Mouse (Mus musculus): ENCODE data around the gene Cox17. TPM values are rescaled to one million over a fixed set of nuclear protein-coding genes. Genes with fewer than 3 reads are reported as not detected.

The Cox17 gene
- polyA plus RNA-seq, 1 experiment, result 53.2 TPM

DNA sequence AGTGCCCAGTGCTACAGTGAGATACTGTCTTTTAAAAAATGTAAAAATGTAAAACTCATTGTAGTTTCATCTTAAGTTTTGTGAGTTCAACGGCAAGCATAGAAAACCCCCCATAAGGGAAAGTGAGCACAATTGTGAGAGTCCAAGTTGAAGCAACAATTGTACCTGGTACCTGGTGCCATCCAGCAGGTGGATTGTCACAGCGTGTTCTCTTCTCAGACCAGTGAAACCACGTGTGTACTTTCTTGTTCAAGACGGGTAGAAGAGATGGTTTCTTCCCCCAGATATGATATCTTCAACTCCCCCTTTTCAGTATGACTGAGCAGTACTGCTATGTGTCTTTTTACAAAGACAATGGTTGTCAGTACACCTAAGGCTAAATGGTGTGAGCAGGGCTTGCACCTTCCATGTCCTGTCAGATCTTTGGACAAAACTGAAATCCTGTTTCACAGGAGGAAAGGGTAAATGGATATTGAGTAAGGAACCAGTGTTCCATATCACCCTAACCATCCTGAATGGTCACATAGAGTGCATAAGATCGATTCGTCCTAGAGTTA, 11.5 kb downstream of the Cox17 start:
- Histone ChIP-seq H3K36me3 (ENCODE audit: control insufficient read depth, insufficient read depth, low read length) (no peaks in the 10 kb centered on the region), H3K4me3 (ENCODE audit: control insufficient read depth, low read depth, low read length) (no peak overlapping the region), H3K27ac (ENCODE audit: control insufficient read depth, insufficient read depth, low read depth, low read length) (no peak overlapping the region), H3K4me1 (ENCODE audit: control insufficient read depth, insufficient read depth, low read length) (peaks cover 10% of the 10 kb centered on the region), H3K27me3 (ENCODE audit: control insufficient read depth, insufficient read depth, low read length) (no peaks in the 10 kb centered on the region)
- TF ChIP-seq CTCF (IDR thresholded peaks at IDR 0.05; ENCODE audit: control insufficient read depth, insufficient read depth, insufficient replicate concordance, low read depth, low read length) (no peak), POLR2A (IDR thresholded peaks at IDR 0.05; ENCODE audit: control insufficient read depth, low read depth, low read length) (no peak)

GRCm38 (mm10) chr16:38359241-38359640, 12.4 kb downstream of the Cox17 start:
- Histone ChIP-seq H3K27me3 (ENCODE audit: control insufficient read depth, insufficient read depth, low read length) (no peaks in the 10 kb centered on the region), H3K4me3 (ENCODE audit: control insufficient read depth, low read depth, low read length) (no peak overlapping the region), H3K27ac (ENCODE audit: control insufficient read depth, insufficient read depth, low read depth, low read length) (no peak overlapping the region), H3K4me1 (ENCODE audit: control insufficient read depth, insufficient read depth, low read length) (peaks cover 10% of the 10 kb centered on the region), H3K36me3 (ENCODE audit: control insufficient read depth, insufficient read depth, low read length) (no peaks in the 10 kb centered on the region)
- TF ChIP-seq POLR2A (IDR thresholded peaks at IDR 0.05; ENCODE audit: control insufficient read depth, low read depth, low read length), result no peak
- TF ChIP-seq CTCF (IDR thresholded peaks at IDR 0.05; ENCODE audit: control insufficient read depth, insufficient read depth, insufficient replicate concordance, low read depth, low read length), result no peak

GRCm38 (mm10) chr16:38359857-38360256, 13.1 kb downstream of the Cox17 start:
- TF ChIP-seq CTCF (IDR thresholded peaks at IDR 0.05; ENCODE audit: control insufficient read depth, insufficient read depth, insufficient replicate concordance, low read depth, low read length) (no peak), POLR2A (IDR thresholded peaks at IDR 0.05; ENCODE audit: control insufficient read depth, low read depth, low read length) (no peak)
- no peak overlapping the region for H3K4me3 ChIP-seq (ENCODE audit: control insufficient read depth, low read depth, low read length)

GRCm38 (mm10) chr16:38360317-38360716, 13.5 kb downstream of the Cox17 start:
- peaks cover 10% of the 10 kb centered on the region for H3K4me1 ChIP-seq (ENCODE audit: control insufficient read depth, insufficient read depth, low read length)
- TF ChIP-seq POLR2A (IDR thresholded peaks at IDR 0.05; ENCODE audit: control insufficient read depth, low read depth, low read length) (no peak), CTCF (IDR thresholded peaks at IDR 0.05; ENCODE audit: control insufficient read depth, insufficient read depth, insufficient replicate concordance, low read depth, low read length) (no peak)
- no peaks in the 10 kb centered on the region for H3K36me3 ChIP-seq (ENCODE audit: control insufficient read depth, insufficient read depth, low read length)
- no peaks in the 10 kb centered on the region for H3K27me3 ChIP-seq (ENCODE audit: control insufficient read depth, insufficient read depth, low read length)
- no peak overlapping the region for H3K4me3 ChIP-seq (ENCODE audit: control insufficient read depth, low read depth, low read length)
- H3K27ac ChIP-seq (ENCODE audit: control insufficient read depth, insufficient read depth, low read depth, low read length), result no peak overlapping the region

More at GRCm38 (mm10) chr16:38359857-38360256, 13.1 kb downstream of the Cox17 start:
- H3K27me3 ChIP-seq (ENCODE audit: control insufficient read depth, insufficient read depth, low read length), result no peaks in the 10 kb centered on the region
- H3K27ac ChIP-seq (ENCODE audit: control insufficient read depth, insufficient read depth, low read depth, low read length), result no peak overlapping the region
- H3K4me1 ChIP-seq (ENCODE audit: control insufficient read depth, insufficient read depth, low read length), result peaks cover 10% of the 10 kb centered on the region
- H3K36me3 ChIP-seq (ENCODE audit: control insufficient read depth, insufficient read depth, low read length), result no peaks in the 10 kb centered on the region

- Histone ChIP-seq H3K27me3 (ENCODE audit: control insufficient read depth, insufficient read depth, low read length) (no peaks in the 10 kb centered on the region), H3K4me3 (ENCODE audit: control insufficient read depth, low read depth, low read length) (peak within 1 kb of the TSS; percentile 32), H3K36me3 (ENCODE audit: control insufficient read depth, insufficient read depth, low read length) (no peaks in the 10 kb centered on the region), H3K27ac (ENCODE audit: control insufficient read depth, insufficient read depth, low read depth, low read length) (no peak within 1 kb of the TSS), H3K4me1 (ENCODE audit: control insufficient read depth, insufficient read depth, low read length) (peaks cover 10% of the 10 kb centered on the region)
- no peak for TF ChIP-seq CTCF (IDR thresholded peaks at IDR 0.05; ENCODE audit: control insufficient read depth, insufficient read depth, insufficient replicate concordance, low read depth, low read length)
- TF ChIP-seq POLR2A (IDR thresholded peaks at IDR 0.05; ENCODE audit: control insufficient read depth, low read depth, low read length), result no peak
Observed at GRCm38 (mm10) chr16:38361933-38362332, 15.1 kb downstream of the Cox17 start, which contains the start of gene Popdc2. TSS of gene Popdc2 (plus strand) at chr16:38362209.

DNA sequence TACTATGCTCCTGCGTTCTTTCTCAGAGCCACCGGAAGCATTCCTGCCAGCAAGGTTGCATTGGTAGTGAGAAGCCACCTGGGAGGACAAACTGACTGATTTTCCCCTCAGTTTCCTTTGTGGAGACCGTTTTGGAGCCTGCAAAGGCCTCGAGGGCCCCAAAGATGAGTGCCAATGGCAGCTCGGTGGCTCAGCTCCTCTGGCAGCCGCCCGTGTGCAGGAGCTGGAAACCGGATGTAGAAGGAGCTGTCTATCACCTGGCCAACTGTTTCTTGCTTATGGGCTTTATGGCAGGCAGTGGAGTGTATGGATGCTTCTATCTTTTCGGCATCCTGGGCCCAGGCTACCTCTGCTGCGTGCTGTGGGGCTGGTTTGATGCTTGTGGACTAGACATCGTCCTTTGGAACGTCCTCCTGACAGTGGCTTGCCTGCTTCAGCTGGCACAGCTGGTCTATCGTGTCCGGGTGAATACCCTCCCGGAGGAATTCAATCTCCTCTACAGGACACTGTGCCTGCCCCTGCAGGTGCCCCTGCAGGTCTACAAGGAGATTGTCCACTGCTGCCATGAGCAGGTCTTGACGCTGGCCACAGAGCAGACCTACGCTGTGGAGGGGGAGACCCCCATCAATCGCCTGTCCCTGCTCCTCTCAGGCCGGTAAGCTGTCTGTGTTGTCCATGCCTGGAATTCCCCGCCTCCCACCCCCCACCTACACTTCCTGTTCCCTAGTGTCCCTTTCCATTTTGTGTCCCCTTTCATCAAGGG, 15.9 kb downstream of the Cox17 start:
- no peak overlapping the region for H3K27ac ChIP-seq (ENCODE audit: control insufficient read depth, insufficient read depth, low read depth, low read length)
- no peaks in the 10 kb centered on the region for H3K27me3 ChIP-seq (ENCODE audit: control insufficient read depth, insufficient read depth, low read length)
- no peaks in the 10 kb centered on the region for H3K36me3 ChIP-seq (ENCODE audit: control insufficient read depth, insufficient read depth, low read length)
- peaks cover 10% of the 10 kb centered on the region for H3K4me1 ChIP-seq (ENCODE audit: control insufficient read depth, insufficient read depth, low read length)
- H3K4me3 ChIP-seq (ENCODE audit: control insufficient read depth, low read depth, low read length), result peak overlapping the region; percentile 32
- TF ChIP-seq CTCF (IDR thresholded peaks at IDR 0.05; ENCODE audit: control insufficient read depth, insufficient read depth, insufficient replicate concordance, low read depth, low read length) (no peak), POLR2A (IDR thresholded peaks at IDR 0.05; ENCODE audit: control insufficient read depth, low read depth, low read length) (no peak)

GRCm38 (mm10) chr16:38363256-38363595, 16.4 kb downstream of the Cox17 start:
- Histone ChIP-seq H3K27me3 (ENCODE audit: control insufficient read depth, insufficient read depth, low read length) (no peaks in the 10 kb centered on the region), H3K36me3 (ENCODE audit: control insufficient read depth, insufficient read depth, low read length) (no peaks in the 10 kb centered on the region), H3K4me3 (ENCODE audit: control insufficient read depth, low read depth, low read length) (no peak overlapping the region), H3K27ac (ENCODE audit: control insufficient read depth, insufficient read depth, low read depth, low read length) (no peak overlapping the region), H3K4me1 (ENCODE audit: control insufficient read depth, insufficient read depth, low read length) (peaks cover 10% of the 10 kb centered on the region)
- TF ChIP-seq POLR2A (IDR thresholded peaks at IDR 0.05; ENCODE audit: control insufficient read depth, low read depth, low read length), result no peak
- no peak for TF ChIP-seq CTCF (IDR thresholded peaks at IDR 0.05; ENCODE audit: control insufficient read depth, insufficient read depth, insufficient replicate concordance, low read depth, low read length)

Measured in testis, adult 2 months (tissue).